Comparison of ENCODE assay signal across 32 mouse cellular contexts in the genomic region with DNA sequence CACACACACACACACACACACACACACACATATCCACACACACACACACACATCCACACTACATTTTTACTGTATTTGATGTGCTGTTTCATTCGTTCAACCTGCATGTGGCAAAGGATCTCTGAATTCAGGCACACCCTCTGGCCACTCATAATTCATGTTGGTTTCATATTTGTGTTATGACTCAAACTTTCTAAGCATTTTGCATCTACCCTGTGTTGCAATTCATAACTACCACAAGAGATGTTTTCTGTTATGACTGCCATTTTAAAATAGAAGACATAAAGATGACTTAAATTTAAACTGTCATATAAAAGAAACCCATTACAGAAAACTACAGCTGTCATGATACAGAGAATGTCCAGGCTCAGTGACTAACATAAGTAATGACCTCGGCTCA. TPM values are rescaled to one million over a fixed set of nuclear protein-coding genes. Genes with fewer than 3 reads are reported as not detected.
DNase-seq lines count a peak whose midpoint lies in the region; ATAC-seq and TF ChIP-seq lines count a peak whose summit lies in the region.
"Had no signal": no experiment of that assay in that cellular context is flagged by ENCODE, and none has a peak within 500 bp of the region (broad histone marks: within the 10 kb centered on the region; RNA-seq: fewer than 3 reads in every experiment).

No protein-coding gene starts in this region.

- intact Hi-C loops in left cerebral cortex, postnatal 10 days (cut with DNase I): no loop called here
- intact Hi-C loops in left cerebral cortex, postnatal 36 days (cut with DNase I): no loop called here

- H3K4me2 ChIP-seq in midbrain, embryonic 11.5 days: no peak overlapping the region
- no peak overlapping the region for H3K4me2 ChIP-seq in midbrain, embryonic 16.5 days (ENCODE audit: low read length)
- H3K4me2 ChIP-seq: embryonic facial prominence, embryonic 12.5 days; embryonic facial prominence, embryonic 15.5 days; forebrain, embryonic 13.5 days; heart, embryonic 12.5 days; heart, embryonic 15.5 days; hindbrain, embryonic 13.5 days; intestine, embryonic 15.5 days had no signal

- H3K4me3 ChIP-seq in midbrain, embryonic 11.5 days (ENCODE audit: low read depth, low read length): no peak overlapping the region
- no peak overlapping the region for H3K4me3 ChIP-seq in midbrain, embryonic 16.5 days (ENCODE audit: low read depth, low read length)
- no peak overlapping the region for H3K4me3 ChIP-seq in C2C12 (ENCODE audit: insufficient read depth, poor library complexity, severe bottlenecking)
- no peak overlapping the region for H3K4me3 ChIP-seq in embryonic fibroblast, embryonic 13.5 days (ENCODE audit: insufficient read depth, low read length)
- H3K4me3 ChIP-seq: embryonic facial prominence, embryonic 12.5 days; embryonic facial prominence, embryonic 15.5 days; erythroblast, embryonic 14.5 days; forebrain, embryonic 10.5 days; forebrain, embryonic 13.5 days; heart, embryonic 12.5 days; heart, embryonic 15.5 days; hindbrain, embryonic 10.5 days; hindbrain, embryonic 13.5 days; intestine, embryonic 15.5 days had no signal

- no peak for TF ChIP-seq POLR2A in embryonic fibroblast, embryonic 13.5 days (IDR thresholded peaks at IDR 0.05; ENCODE audit: low read depth, low read length)

- no peak overlapping the region for H3K27ac ChIP-seq in midbrain, embryonic 11.5 days (ENCODE audit: low read depth, low read length)
- H3K27ac ChIP-seq in midbrain, embryonic 16.5 days (ENCODE audit: low read length): no peak overlapping the region
- peak overlapping the region; percentile 40; the same call in 1 of the 2 replicates for H3K27ac ChIP-seq in embryonic fibroblast, embryonic 13.5 days (ENCODE audit: insufficient read depth, low read length)
- H3K27ac ChIP-seq: embryonic facial prominence, embryonic 12.5 days; embryonic facial prominence, embryonic 15.5 days; forebrain, embryonic 10.5 days; forebrain, embryonic 13.5 days; heart, embryonic 15.5 days; hindbrain, embryonic 10.5 days; hindbrain, embryonic 13.5 days; intestine, embryonic 15.5 days had no signal

- no peaks in the 10 kb centered on the region for H3K27me3 ChIP-seq in midbrain, embryonic 11.5 days (ENCODE audit: control insufficient read depth, insufficient read depth, low read length)
- no peaks in the 10 kb centered on the region for H3K27me3 ChIP-seq in midbrain, embryonic 16.5 days (ENCODE audit: control insufficient read depth, insufficient read depth, low read depth, low read length)
- no peaks in the 10 kb centered on the region for H3K27me3 ChIP-seq in C2C12 (ENCODE audit: control insufficient read depth, insufficient read depth, insufficient read length)
- H3K27me3 ChIP-seq: embryonic facial prominence, embryonic 12.5 days; embryonic facial prominence, embryonic 15.5 days; forebrain, embryonic 13.5 days; heart, embryonic 12.5 days; heart, embryonic 15.5 days; hindbrain, embryonic 13.5 days; intestine, embryonic 15.5 days; Patski had no signal

- peaks cover 4% of the 10 kb centered on the region for H3K4me1 ChIP-seq in midbrain, embryonic 11.5 days (ENCODE audit: control insufficient read depth, insufficient read depth, low read length)
- H3K4me1 ChIP-seq in midbrain, embryonic 16.5 days (ENCODE audit: control insufficient read depth, insufficient read depth, low read length): peaks cover 7% of the 10 kb centered on the region; the same call in 1 of the 2 replicates
- peaks cover 3% of the 10 kb centered on the region for H3K4me1 ChIP-seq in embryonic fibroblast, embryonic 13.5 days (ENCODE audit: control insufficient read depth, insufficient read depth, low read length)
- H3K4me1 ChIP-seq: embryonic facial prominence, embryonic 12.5 days; embryonic facial prominence, embryonic 15.5 days; heart, embryonic 12.5 days; heart, embryonic 15.5 days; intestine, embryonic 15.5 days had no signal

- H3K36me3 ChIP-seq in midbrain, embryonic 11.5 days (ENCODE audit: control insufficient read depth, insufficient read depth, low read length): no peaks in the 10 kb centered on the region
- no peaks in the 10 kb centered on the region for H3K36me3 ChIP-seq in midbrain, embryonic 16.5 days (ENCODE audit: control insufficient read depth, insufficient read depth, low read length)
- H3K36me3 ChIP-seq in C2C12 (ENCODE audit: control insufficient read depth, insufficient read depth): no peaks in the 10 kb centered on the region
- H3K36me3 ChIP-seq: embryonic facial prominence, embryonic 12.5 days; embryonic facial prominence, embryonic 15.5 days; forebrain, embryonic 10.5 days; heart, embryonic 12.5 days; heart, embryonic 15.5 days; hindbrain, embryonic 10.5 days; hindbrain, embryonic 13.5 days; intestine, embryonic 15.5 days had no signal

- no peaks in the 10 kb centered on the region for H3K79me3 ChIP-seq in C2C12 (ENCODE audit: low read depth)

- no peaks in the 10 kb centered on the region for H3K9me3 ChIP-seq in midbrain, embryonic 11.5 days (ENCODE audit: control insufficient read depth, low read length)
- no peaks in the 10 kb centered on the region for H3K9me3 ChIP-seq in midbrain, embryonic 16.5 days (replicated peaks; ENCODE audit: control insufficient read depth, low read length, poor library complexity, severe bottlenecking)
- H3K9me3 ChIP-seq: embryonic facial prominence, embryonic 12.5 days; embryonic facial prominence, embryonic 15.5 days; forebrain, embryonic 10.5 days; forebrain, embryonic 13.5 days; heart, embryonic 12.5 days; heart, embryonic 15.5 days; hindbrain, embryonic 10.5 days; hindbrain, embryonic 13.5 days; intestine, embryonic 15.5 days had no signal

- TF ChIP-seq CTCF in C2C12 (IDR thresholded peaks at IDR 0.05; ENCODE audit: control insufficient read depth, insufficient read depth, insufficient read length): no peak
- no peak for TF ChIP-seq CTCF in embryonic fibroblast, embryonic 13.5 days (IDR thresholded peaks at IDR 0.05; ENCODE audit: borderline replicate concordance, insufficient read depth, low read length)

- no peaks in the 10 kb centered on the region for H3K79me2 ChIP-seq in C2C12 (ENCODE audit: control insufficient read depth, insufficient read depth)

- no peak for ATAC-seq in midbrain, embryonic 11.5 days (ENCODE audit: low FRiP score)
- ATAC-seq in midbrain, embryonic 16.5 days: no peak
- ATAC-seq: CD4-positive, CD25-positive, alpha-beta regulatory T cell, adult 4 months; forebrain, embryonic 13.5 days; forebrain, embryonic 16.5 days; hindbrain, embryonic 16.5 days; intestine, embryonic 15.5 days; Patski had no signal

- H3ac ChIP-seq in C2C12 (ENCODE audit: control insufficient read depth, insufficient read length, low read depth): no peak overlapping the region

- WGBS in midbrain, embryonic 11.5 days: 84% methylated on average over 2 of the region's 2 CpGs
- 91% methylated on average over 2 of the region's 2 CpGs for WGBS in midbrain, embryonic 16.5 days

- H3K9ac ChIP-seq in midbrain, embryonic 11.5 days (ENCODE audit: low read length): no peak overlapping the region
- H3K9ac ChIP-seq in midbrain, embryonic 16.5 days (ENCODE audit: low read depth, low read length): no peak overlapping the region
- H3K9ac ChIP-seq: embryonic facial prominence, embryonic 12.5 days; embryonic facial prominence, embryonic 15.5 days; forebrain, embryonic 13.5 days; heart, embryonic 12.5 days; heart, embryonic 15.5 days; hindbrain, embryonic 13.5 days; intestine, embryonic 15.5 days had no signal

- DNase-seq in midbrain, embryonic 11.5 days (ENCODE audit: low spot score, missing footprints): peak; percentile 49
- no peak for DNase-seq in adrenal gland, postnatal 14 days
- no peak for DNase-seq in left cerebral cortex, postnatal 10 days (ENCODE audit: extremely low spot score in 1 of 2, low spot score in 2 of 2)
- no peak for DNase-seq in left cerebral cortex, postnatal 36 days (ENCODE audit: low spot score in 2 of 2)
- DNase-seq: adrenal gland, postnatal 10 days; B cell, adult 2 months; cerebellum, adult 11 months; cerebellum, adult 2 months; cerebellum, adult 9-11 months; cerebellum, postnatal 25 days; gastrocnemius, postnatal 25 days; heart, adult 18-20 months; heart, postnatal 10 days; heart, postnatal 36 days had no signal

TF ChIP-seq in C2C12, 6 proteins besides CTCF, POLR2A, EP300 and RAD21:
- TF ChIP-seq MAX (IDR thresholded peaks at IDR 0.05): no peak
- TF ChIP-seq CEBPB (IDR thresholded peaks at IDR 0.05; ENCODE audit: low read depth): peak; percentile 98
- TF ChIP-seq MYOD1 (IDR thresholded peaks at IDR 0.05; ENCODE audit: control insufficient read depth, insufficient read length, low read depth): no peak

RNA-seq across cellular contexts. Expression of a gene that starts 26.5 kb away (rescaled TPM):
- polyA plus RNA-seq in midbrain, embryonic 11.5 days (2014; fragmentation: Nextera tagmentation; extraction: Ambion mirVana): 5.7 and 6.1 TPM in 2 replicates
- polyA plus RNA-seq in midbrain, embryonic 16.5 days (2015; fragmentation: Nextera tagmentation; extraction: Ambion mirVana): 19.8 and 21.5 TPM in 2 replicates
- polyA plus RNA-seq in C2C12 (2012; fragmentation: generic; extraction: Trizol): 0.68 TPM
- polyA plus RNA-seq in embryonic fibroblast, embryonic 13.5 days (2011; ENCODE audit: insufficient read length, low read depth, missing spikeins): 1.3 and 5.3 TPM in 2 replicates
- total RNA-seq in adrenal gland, postnatal 14 days (2021): 3.8 and 5.3 TPM in 2 replicates
- total RNA-seq in left cerebral cortex, postnatal 10 days (2021): 10 to 100 TPM; 31.5 to 31.8 TPM
- 10 to 100 TPM; 26.3 to 31.8 TPM for total RNA-seq in left cerebral cortex, postnatal 36 days (2021)
- total RNA-seq: MEL had no signal
- polyA plus RNA-seq: erythroblast, embryonic 14.5 days had no signal
